Mouse (Mus musculus) intestine, embryonic 16.5 days (tissue): ENCODE data around the gene Pax7. TPM values are rescaled to one million over a fixed set of nuclear protein-coding genes. Genes with fewer than 3 reads are reported as not detected.

Source experiments
- ATAC-seq: fragments of 200-750 bp; cut with Nextera tagmentation; 2 replicates; pipeline ENCODE4 v1.8.0; 2017; ENCODE audit warnings: moderate TSS enrichment, moderate library complexity
- H3K27ac ChIP-seq: fragments of 300-500 bp; sonication (generic); 2 replicates; pipeline ENCODE4 v1.5.1; 2014; ENCODE audit warnings: mild to moderate bottlenecking, low read length
- H3K27me3 ChIP-seq: fragments of 300-500 bp; sonication (generic); replicated peaks from 2 replicates; pipeline ENCODE4 v1.6.1; 2014; ENCODE audit warnings: low read length, control low read depth, mixed read lengths; ENCODE audit not compliant: control insufficient read depth, insufficient read depth
- H3K36me3 ChIP-seq: fragments of 300-500 bp; sonication (generic); 2 replicates; pipeline ENCODE4 v1.6.1; 2014; ENCODE audit warnings: low read length, control low read depth; ENCODE audit not compliant: control insufficient read depth, insufficient read depth
- H3K4me1 ChIP-seq: fragments of 300-500 bp; sonication (generic); 2 replicates; pipeline ENCODE4 v1.6.1; 2014; ENCODE audit warnings: low read length, control low read depth, mixed read lengths; ENCODE audit not compliant: control insufficient read depth, insufficient read depth
- H3K4me2 ChIP-seq: fragments of 300-500 bp; sonication (generic); 2 replicates; pipeline ENCODE4 v1.6.1; 2014; ENCODE audit warnings: low read depth, low read length, control low read depth
- H3K4me3 ChIP-seq: fragments of 300-500 bp; sonication (generic); 2 replicates; pipeline ENCODE4 v1.5.1; 2014; ENCODE audit warnings: mild to moderate bottlenecking, low read length
- H3K9ac ChIP-seq: fragments of 300-500 bp; sonication (generic); 2 replicates; pipeline ENCODE4 v1.6.1; 2014; ENCODE audit warnings: low read depth, low read length
- H3K9me3 ChIP-seq: fragments of 300-500 bp; sonication (generic); 2 replicates; pipeline ENCODE4 v1.6.1; 2016; ENCODE audit warnings: low read length, control low read depth; ENCODE audit not compliant: control insufficient read depth
- WGBS: fragments of 180-500 bp; shearing (Covaris S2); extraction: QIAGEN DNeasy Blood & Tissue Kit; methylation state at CpG from one replicate; pipeline ENCODE4 v1.1.7; 2014; 5-methylcytosine and 5-hydroxymethylcytosine counted together
- polyA plus RNA-seq: library from polyadenylated mRNA; unstranded; fragments of >200 nt; fragmentation: Nextera tagmentation; extraction: Ambion mirVana; gene quantifications from 2 replicates; pipeline ENCODE4 v1.2.1, GENCODE M21; 2015

Gene Pax7
- polyA plus RNA-seq, 1 experiment from 2014 or later: not detected

- Histone ChIP-seq H3K9me3 (no peaks in the 10 kb centered on the region), H3K4me3 (no peak overlapping the region), H3K27ac (no peak overlapping the region), H3K9ac (no peak overlapping the region), H3K4me2 (no peak overlapping the region), H3K4me1 (no peaks in the 10 kb centered on the region), H3K27me3 (peaks cover 24% of the 10 kb centered on the region), H3K36me3 (no peaks in the 10 kb centered on the region)
- 70% methylated on average over 8 of the region's 8 CpGs for WGBS
- no peak for ATAC-seq
Measured at GRCm38 (mm10) chr4:139804896-139805295, 28.4 kb downstream of the Pax7 start.

- no peak overlapping the region for H3K4me3 ChIP-seq
- no peaks in the 10 kb centered on the region for H3K9me3 ChIP-seq
- no peak overlapping the region for H3K9ac ChIP-seq
- no peaks in the 10 kb centered on the region for H3K36me3 ChIP-seq
- 6% methylated on average over 2 of the region's 2 CpGs for WGBS
- no peak for ATAC-seq
- no peak overlapping the region for H3K4me2 ChIP-seq
- peaks cover 21% of the 10 kb centered on the region for H3K27me3 ChIP-seq
- H3K4me1 ChIP-seq: no peaks in the 10 kb centered on the region
- H3K27ac ChIP-seq: no peak overlapping the region
Measured at GRCm38 (mm10) chr4:139803981-139804380, 29.3 kb downstream of the Pax7 start.

- no peak overlapping the region for H3K4me3 ChIP-seq
- H3K27ac ChIP-seq: no peak overlapping the region
- peaks cover 5% of the 10 kb centered on the region; the same call in 1 of the 2 replicates for H3K27me3 ChIP-seq
- no peaks in the 10 kb centered on the region for H3K9me3 ChIP-seq
- no peaks in the 10 kb centered on the region for H3K36me3 ChIP-seq
- ATAC-seq: no peak
- no peak overlapping the region for H3K4me2 ChIP-seq
- H3K9ac ChIP-seq: no peak overlapping the region
- WGBS: 60% methylated on average over 10 of the region's 10 CpGs
- no peaks in the 10 kb centered on the region for H3K4me1 ChIP-seq
Measured at GRCm38 (mm10) chr4:139799436-139800100, 33.8 kb downstream of the Pax7 start.

GRCm38 (mm10) chr4:139797344-139797743 is 36.0 kb downstream of the Pax7 start:
- no peak overlapping the region for H3K27ac ChIP-seq
- 29% methylated on average over 4 of the region's 4 CpGs for WGBS
- H3K4me3 ChIP-seq: no peak overlapping the region
- peak; percentile 50; the same call in 1 of the 2 replicates for ATAC-seq
- no peaks in the 10 kb centered on the region for H3K36me3 ChIP-seq
- peaks cover 6% of the 10 kb centered on the region; the same call in 1 of the 2 replicates for H3K27me3 ChIP-seq
- no peaks in the 10 kb centered on the region for H3K9me3 ChIP-seq
- no peak overlapping the region for H3K4me2 ChIP-seq
- no peak overlapping the region for H3K9ac ChIP-seq
- no peaks in the 10 kb centered on the region for H3K4me1 ChIP-seq

- Histone ChIP-seq H3K9me3 (no peaks in the 10 kb centered on the region), H3K4me3 (no peak overlapping the region), H3K27ac (no peak overlapping the region), H3K4me2 (no peak overlapping the region), H3K36me3 (no peaks in the 10 kb centered on the region), H3K4me1 (peaks cover under 1% of the 10 kb centered on the region), H3K9ac (no peak overlapping the region), H3K27me3 (peaks cover 6% of the 10 kb centered on the region; the same call in 1 of the 2 replicates)
- ATAC-seq: no peak
- WGBS: 18% methylated on average over 9 of the region's 9 CpGs
Measured at GRCm38 (mm10) chr4:139796115-139796514, 37.2 kb downstream of the Pax7 start.

- ATAC-seq: peak; percentile 44; the same call in 1 of the 2 replicates
- 23% methylated on average over 8 of the region's 8 CpGs for WGBS
- Histone ChIP-seq H3K4me3 (no peak overlapping the region), H3K9ac (no peak overlapping the region), H3K9me3 (no peaks in the 10 kb centered on the region), H3K27me3 (peaks cover 8% of the 10 kb centered on the region; the same call in 1 of the 2 replicates), H3K4me2 (no peak overlapping the region), H3K27ac (no peak overlapping the region), H3K4me1 (peaks cover 4% of the 10 kb centered on the region), H3K36me3 (no peaks in the 10 kb centered on the region)
Measured at GRCm38 (mm10) chr4:139791168-139791567, 42.2 kb downstream of the Pax7 start.

GRCm38 (mm10) chr4:139789772-139790171 is 43.6 kb downstream of the Pax7 start:
- Histone ChIP-seq H3K4me2 (no peak overlapping the region), H3K36me3 (no peaks in the 10 kb centered on the region), H3K4me3 (no peak overlapping the region), H3K27ac (no peak overlapping the region), H3K27me3 (peaks cover 6% of the 10 kb centered on the region; the same call in 1 of the 2 replicates), H3K9me3 (no peaks in the 10 kb centered on the region), H3K9ac (no peak overlapping the region), H3K4me1 (peaks cover 4% of the 10 kb centered on the region)
- no peak for ATAC-seq
- 85% methylated on average over 7 of the region's 7 CpGs for WGBS

- Histone ChIP-seq H3K27me3 (peaks cover 6% of the 10 kb centered on the region; the same call in 1 of the 2 replicates), H3K4me3 (no peak overlapping the region), H3K36me3 (no peaks in the 10 kb centered on the region), H3K4me1 (no peaks in the 10 kb centered on the region), H3K4me2 (no peak overlapping the region), H3K27ac (no peak overlapping the region), H3K9ac (no peak overlapping the region), H3K9me3 (no peaks in the 10 kb centered on the region)
- no peak for ATAC-seq
- 49% methylated on average over 9 of the region's 9 CpGs for WGBS
Measured at GRCm38 (mm10) chr4:139782926-139783467, 50.3 kb downstream of the Pax7 start.

- no peaks in the 10 kb centered on the region for H3K4me1 ChIP-seq
- H3K9ac ChIP-seq: no peak overlapping the region
- no peak for ATAC-seq
- 18% methylated on average over 9 of the region's 9 CpGs for WGBS
- no peak overlapping the region for H3K4me2 ChIP-seq
- no peak overlapping the region for H3K27ac ChIP-seq
- H3K27me3 ChIP-seq: peaks cover 23% of the 10 kb centered on the region
- no peaks in the 10 kb centered on the region for H3K36me3 ChIP-seq
- no peak overlapping the region for H3K4me3 ChIP-seq
- H3K9me3 ChIP-seq: no peaks in the 10 kb centered on the region
Measured at GRCm38 (mm10) chr4:139771125-139771631, 62.1 kb downstream of the Pax7 start.
